Mouse (Mus musculus): ENCODE data around the gene Cntn6.

The Cntn6 gene

GRCm38 (mm10) chr6:104761226-104761625 lies 268.6 kb downstream of the Cntn6 start:
- no peak for DNase-seq

DNA sequence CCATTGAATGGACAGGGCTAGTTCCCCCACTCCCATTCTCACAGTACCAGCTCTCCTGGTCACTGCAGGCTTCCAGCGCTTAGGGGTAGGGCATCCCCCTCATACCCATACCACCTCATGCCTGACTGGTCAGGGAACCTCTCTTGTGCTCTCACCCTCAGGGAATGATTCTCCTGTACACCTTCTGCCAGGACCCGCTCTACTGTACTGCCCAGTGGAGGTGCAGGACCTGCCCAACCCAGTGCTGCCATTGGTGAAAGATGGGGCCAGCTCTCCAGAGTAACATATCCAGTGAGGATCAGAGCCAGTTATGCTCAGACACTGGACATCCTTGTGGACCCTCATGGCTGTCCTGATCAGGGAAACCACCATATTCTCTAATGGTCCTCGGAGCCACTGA lies 291.3 kb downstream of the Cntn6 start:
- DNase-seq = no peak

- no peak for DNase-seq
Observed at GRCm38 (mm10) chr6:104787502-104787901, 294.9 kb downstream of the Cntn6 start.

DNA sequence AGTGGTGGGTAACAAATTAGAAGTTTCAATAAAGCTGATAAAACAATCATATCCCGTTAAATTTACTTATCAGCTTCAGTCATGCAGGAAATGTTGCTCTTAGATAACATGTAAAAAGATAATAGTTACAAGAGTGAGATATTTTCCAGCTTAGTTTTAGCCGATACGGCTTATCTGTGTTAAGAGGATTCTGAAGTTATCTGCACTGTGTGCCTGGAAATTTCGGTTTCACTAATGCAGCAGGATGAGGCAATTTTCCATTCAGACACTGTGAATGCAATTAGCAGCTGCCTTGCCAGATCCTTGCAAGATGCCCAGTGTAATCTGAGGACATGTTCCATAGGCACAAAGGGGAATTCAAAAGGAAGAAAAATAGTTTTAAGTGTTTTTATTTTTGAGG lies 315.9 kb downstream of the Cntn6 start:
- no peak for DNase-seq

- DNase-seq = no peak
Observed at GRCm38 (mm10) chr6:104815610-104816009, 323.0 kb downstream of the Cntn6 start.

DNA sequence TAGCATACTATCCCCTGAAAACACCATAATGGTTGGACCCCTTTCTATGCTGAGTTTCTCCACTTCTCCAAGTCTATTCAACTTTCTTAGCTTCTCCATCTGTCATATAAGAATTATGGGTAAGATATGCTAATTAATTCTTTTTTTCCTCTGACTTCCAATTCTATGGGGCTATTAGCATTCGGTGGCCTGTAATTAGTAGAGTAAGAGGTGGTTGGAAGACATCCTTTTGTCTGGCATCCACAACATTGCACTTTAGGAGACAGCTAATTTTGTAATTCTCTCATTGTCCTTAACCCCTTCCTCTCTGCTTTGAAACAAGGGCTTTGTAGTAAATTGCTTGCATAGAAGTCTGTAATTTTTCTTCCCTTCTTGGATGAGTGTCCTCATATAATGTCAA lies 387.1 kb downstream of the Cntn6 start:
- DNase-seq = no peak

DNA sequence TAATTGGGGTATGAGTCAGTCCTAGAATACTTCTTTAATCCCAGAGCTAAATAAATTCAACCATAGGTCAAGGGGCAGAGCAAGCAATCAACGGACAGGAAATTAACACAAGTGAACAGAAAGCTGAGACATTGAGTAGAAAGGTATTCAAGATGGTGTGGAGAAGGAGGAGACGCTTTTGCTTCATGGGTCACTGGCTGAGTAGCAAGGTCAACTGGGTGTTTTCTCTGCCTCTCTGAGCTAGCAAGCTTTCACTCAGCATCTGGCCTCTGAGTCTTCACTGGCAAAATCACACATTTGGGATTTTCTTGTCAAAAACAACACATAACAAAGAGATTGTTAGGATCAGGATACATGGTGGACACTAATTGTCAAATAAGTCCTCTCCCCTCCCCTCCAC lies 391.4 kb downstream of the Cntn6 start:
- no peak for DNase-seq

- DNase-seq = no peak
Observed at GRCm38 (mm10) chr6:104885829-104886228, 393.2 kb downstream of the Cntn6 start.

DNA sequence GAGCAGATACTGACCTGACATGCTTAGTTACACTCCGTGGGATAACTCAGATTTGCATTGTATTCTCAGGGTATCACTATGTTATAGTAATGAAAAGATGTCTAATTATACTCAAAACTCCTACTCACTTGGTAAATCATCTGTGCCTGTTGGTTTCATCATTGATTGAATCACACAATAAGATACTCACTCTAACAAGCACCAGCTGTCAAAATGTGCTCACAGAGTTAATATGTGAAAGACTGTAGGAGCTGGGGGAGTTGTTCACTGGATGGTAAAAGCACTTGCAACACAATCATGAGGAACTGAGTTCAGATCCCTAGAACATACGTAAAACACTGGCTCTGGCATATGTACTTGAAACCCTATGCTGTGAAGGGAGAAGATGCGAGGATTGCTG lies 398.5 kb downstream of the Cntn6 start:
- no peak for DNase-seq
